Mouse (Mus musculus) gastrocnemius, postnatal 14 days (tissue): ENCODE measurements at regions not wholly inside any gene's neighbourhood (a gene's known extent, or its start where the extent isn't known, plus 50 kb on each side); places are given as distances from the start of the nearest gene placed in this dataset.

ENCODE experiments used
- DNase-seq: peaks from one replicate; pipeline ENCODE4 v3.0.0; 2021; ENCODE audit warnings: mixed read lengths
- intact Hi-C: fragments of 180-260 bp; cut with DNase I; formaldehyde crosslinking; loops from one replicate; pipeline ENCODE4 v1.15.1; 2025; ENCODE audit warnings: low total_unique reads

- intact Hi-C loops, result no loop called here
- no peak for DNase-seq
Measured at GRCm38 (mm10) chr1:92386752-92387151, 86.9 kb downstream of the Ndufa10 start.

GRCm38 (mm10) chr1:92384945-92385344 lies 88.7 kb downstream of the Ndufa10 start:
- no peak for DNase-seq
- intact Hi-C loops, result no loop called here

- no peak for DNase-seq
- intact Hi-C loops, result no loop called here
Measured at GRCm38 (mm10) chr1:92383749-92384148, 89.9 kb downstream of the Ndufa10 start.

- DNase-seq, result peak; percentile 23
- intact Hi-C loops, result no loop called here
Measured at GRCm38 (mm10) chr1:92379510-92379886, 94.2 kb downstream of the Ndufa10 start.

GRCm38 (mm10) chr1:92378741-92379509 lies 94.7 kb downstream of the Ndufa10 start:
- peak; percentile 40 for DNase-seq
- intact Hi-C loops, result no loop called here

GRCm38 (mm10) chr1:92376456-92376855 lies 97.2 kb downstream of the Ndufa10 start:
- DNase-seq, result no peak
- intact Hi-C loops, result no loop called here

- intact Hi-C loops, result no loop called here
Measured at GRCm38 (mm10) chr1:92372222-92372990, 101.3 kb downstream of the Ndufa10 start.

GRCm38 (mm10) chr1:92371357-92371981 lies 102.2 kb downstream of the Ndufa10 start:
- no peak for DNase-seq
- intact Hi-C loops, result no loop called here

More at GRCm38 (mm10) chr1:92372222-92372990, 101.3 kb downstream of the Ndufa10 start:
- no peak for DNase-seq

GRCm38 (mm10) chr1:92370842-92371241 lies 102.8 kb downstream of the Ndufa10 start:
- no peak for DNase-seq
- intact Hi-C loops, result no loop called here

GRCm38 (mm10) chr1:92369972-92370371 lies 103.7 kb downstream of the Ndufa10 start:
- no peak for DNase-seq
- intact Hi-C loops, result loop anchor here (10.0 kb wide), 2 partner anchors 105 to 375 kb away; no protein-coding TSS in a partner anchor

GRCm38 (mm10) chr1:92366249-92366648 lies 107.4 kb downstream of the Ndufa10 start:
- DNase-seq, result no peak
- intact Hi-C loops, result loop anchor here (10.0 kb wide), 2 partner anchors 101 to 371 kb away; no protein-coding TSS in a partner anchor

GRCm38 (mm10) chr1:92365366-92366075 lies 108.1 kb downstream of the Ndufa10 start:
- intact Hi-C loops, result loop anchor here (10.0 kb wide), 2 partner anchors 101 to 371 kb away; no protein-coding TSS in a partner anchor

GRCm38 (mm10) chr1:92361677-92362076 lies 112.0 kb downstream of the Ndufa10 start:
- intact Hi-C loops, result loop anchor here (10.0 kb wide), 2 partner anchors 97 to 367 kb away; no protein-coding TSS in a partner anchor
- no peak for DNase-seq

More at GRCm38 (mm10) chr1:92365366-92366075, 108.1 kb downstream of the Ndufa10 start:
- no peak for DNase-seq

GRCm38 (mm10) chr1:92360255-92360654 lies 113.4 kb downstream of the Ndufa10 start:
- intact Hi-C loops, result loop anchor here (10.0 kb wide), 2 partner anchors 95 to 365 kb away; no protein-coding TSS in a partner anchor

GRCm38 (mm10) chr1:92359473-92359872 lies 114.2 kb downstream of the Ndufa10 start:
- no peak for DNase-seq
- intact Hi-C loops, result no loop called here

More at GRCm38 (mm10) chr1:92360255-92360654, 113.4 kb downstream of the Ndufa10 start:
- DNase-seq, result peak; percentile 77

GRCm38 (mm10) chr1:92358758-92359287 lies 114.8 kb downstream of the Ndufa10 start:
- intact Hi-C loops, result no loop called here
- no peak for DNase-seq

- peak; percentile 54 for DNase-seq
- intact Hi-C loops, result no loop called here
Measured at GRCm38 (mm10) chr1:92348353-92349005, 125.2 kb downstream of the Ndufa10 start.

- no peak for DNase-seq
- intact Hi-C loops, result no loop called here
Measured at GRCm38 (mm10) chr1:92347656-92348055, 126.0 kb downstream of the Ndufa10 start.
